Mouse (Mus musculus) ES-Bruce4 (cell line): ENCODE results near the gene Gcnt3. TPM values are rescaled to one million over a fixed set of nuclear protein-coding genes. Genes with fewer than 3 reads are reported as not detected.
A peak's percentile ranks its signal among the peaks of the same experiment; 100 is the strongest.

Source experiments
- H3K27ac ChIP-seq: 2 replicates; pipeline ENCODE4 v1.5.1; 2012; ENCODE audit warnings: low read length, inconsistent platforms; ENCODE audit not compliant: insufficient read depth
- H3K27me3 ChIP-seq: 2 replicates; pipeline ENCODE4 v1.6.1; 2012; ENCODE audit warnings: mild to moderate bottlenecking, low read length, inconsistent platforms; ENCODE audit not compliant: control insufficient read depth, poor library complexity, insufficient read depth, severe bottlenecking
- H3K36me3 ChIP-seq: 2 replicates; pipeline ENCODE4 v1.6.1; 2012; ENCODE audit warnings: inconsistent platforms, mild to moderate bottlenecking, low read length, moderate library complexity; ENCODE audit not compliant: control insufficient read depth, poor library complexity, insufficient read depth, severe bottlenecking
- H3K4me1 ChIP-seq: one replicate; pipeline ENCODE4 v1.8.1; 2011; ENCODE audit warnings: low read length; ENCODE audit not compliant: control insufficient read depth, insufficient read depth
- H3K4me3 ChIP-seq: 2 replicates; pipeline ENCODE4 v1.5.1; 2011; ENCODE audit warnings: low read depth, mild to moderate bottlenecking, low read length
- H3K9ac ChIP-seq: 2 replicates; pipeline ENCODE4 v1.6.1; 2012; ENCODE audit warnings: low read depth, mild to moderate bottlenecking, inconsistent platforms; ENCODE audit not compliant: poor library complexity, severe bottlenecking
- H3K9me3 ChIP-seq: replicated peaks from 2 replicates; pipeline ENCODE4 v1.6.1; 2012; ENCODE audit warnings: mild to moderate bottlenecking, low read length, inconsistent platforms; ENCODE audit not compliant: control insufficient read depth, poor library complexity, insufficient read depth, severe bottlenecking
- CTCF ChIP-seq: IDR thresholded peaks from one replicate; pipeline ENCODE4 v1.8.1; 2011; ENCODE audit warnings: low read depth, low read length
- EP300 ChIP-seq: IDR thresholded peaks from 2 replicates; pipeline ENCODE4 v1.6.1; 2011; ENCODE audit warnings: low read depth, low read length; ENCODE audit not compliant: insufficient read depth
- POLR2A ChIP-seq: IDR thresholded peaks from one replicate; pipeline ENCODE4 v1.8.1; 2011; ENCODE audit warnings: low read length; ENCODE audit not compliant: insufficient read depth
- polyA plus RNA-seq: library from polyadenylated mRNA; stranded (reverse); fragments of >200 nt; gene quantifications from 2 replicates; pipeline ENCODE4 v1.2.4, GENCODE M21; 2011; ENCODE audit warnings: low read depth; ENCODE audit not compliant: missing spikeins, insufficient read depth, insufficient read length

Gene Gcnt3
- polyA plus RNA-seq, 1 experiment = 0.18 TPM

- no peak overlapping the region for H3K4me3 ChIP-seq
- H3K9me3 ChIP-seq = no peaks in the 10 kb centered on the region
- no peaks in the 10 kb centered on the region for H3K27me3 ChIP-seq
- peaks cover 32% of the 10 kb centered on the region for H3K36me3 ChIP-seq
- TF ChIP-seq CTCF = no peak
- TF ChIP-seq POLR2A = no peak
- no peak for TF ChIP-seq EP300
- no peak overlapping the region for H3K9ac ChIP-seq
- H3K4me1 ChIP-seq = no peaks in the 10 kb centered on the region
- H3K27ac ChIP-seq = no peak overlapping the region
These were observed 19.0 kb downstream of the Gcnt3 start for GRCm38 (mm10) chr9:70018879-70019278.

GRCm38 (mm10) chr9:70015632-70016031 lies 22.3 kb downstream of the Gcnt3 start:
- no peaks in the 10 kb centered on the region for H3K27me3 ChIP-seq
- no peak overlapping the region for H3K4me3 ChIP-seq
- no peak for TF ChIP-seq CTCF
- TF ChIP-seq EP300 = no peak
- TF ChIP-seq POLR2A = no peak
- no peaks in the 10 kb centered on the region for H3K9me3 ChIP-seq
- H3K36me3 ChIP-seq = peaks cover 25% of the 10 kb centered on the region
- no peak overlapping the region for H3K27ac ChIP-seq
- no peak overlapping the region for H3K9ac ChIP-seq
- no peaks in the 10 kb centered on the region for H3K4me1 ChIP-seq

- TF ChIP-seq CTCF = no peak
- TF ChIP-seq POLR2A = peak; percentile 15
- TF ChIP-seq EP300 = 0 out of 2 replicates have a peak, but pooled peaks have one; percentile 30
- Histone ChIP-seq H3K9me3 (no peaks in the 10 kb centered on the region), H3K27me3 (no peaks in the 10 kb centered on the region), H3K4me1 (no peaks in the 10 kb centered on the region), H3K27ac (peak within 1 kb of the TSS; percentile 86), H3K4me3 (peak within 1 kb of the TSS; percentile 87), H3K36me3 (peaks cover 30% of the 10 kb centered on the region), H3K9ac (peak within 1 kb of the TSS; percentile 94)
These were observed 25.4 kb downstream of the Gcnt3 start, which contains the start of gene Gtf2a2 for GRCm38 (mm10) chr9:70012408-70012901. Gene Gtf2a2 (plus strand): TSS chr9:70012550.

- no peaks in the 10 kb centered on the region for H3K9me3 ChIP-seq
- H3K9ac ChIP-seq = peak overlapping the region; percentile 94
- H3K36me3 ChIP-seq = peaks cover 29% of the 10 kb centered on the region
- H3K4me1 ChIP-seq = no peaks in the 10 kb centered on the region
- no peaks in the 10 kb centered on the region for H3K27me3 ChIP-seq
- TF ChIP-seq CTCF = no peak
- peak overlapping the region; percentile 86 for H3K27ac ChIP-seq
- peak overlapping the region; percentile 47 for H3K4me3 ChIP-seq
These were observed 26.1 kb downstream of the Gcnt3 start for GRCm38 (mm10) chr9:70011537-70012407.

GRCm38 (mm10) chr9:70010781-70011473 lies 27.0 kb downstream of the Gcnt3 start:
- no peak overlapping the region for H3K27ac ChIP-seq
- H3K9me3 ChIP-seq = no peaks in the 10 kb centered on the region
- H3K27me3 ChIP-seq = no peaks in the 10 kb centered on the region
- H3K9ac ChIP-seq = no peak overlapping the region
- H3K4me1 ChIP-seq = no peaks in the 10 kb centered on the region
- TF ChIP-seq EP300 (no peak), CTCF (no peak), POLR2A (no peak)
- peaks cover 23% of the 10 kb centered on the region for H3K36me3 ChIP-seq
- no peak overlapping the region for H3K4me3 ChIP-seq

GRCm38 (mm10) chr9:70009754-70010304 lies 28.1 kb downstream of the Gcnt3 start:
- no peaks in the 10 kb centered on the region for H3K9me3 ChIP-seq
- peaks cover 30% of the 10 kb centered on the region for H3K36me3 ChIP-seq
- H3K4me3 ChIP-seq = no peak overlapping the region
- no peak overlapping the region for H3K27ac ChIP-seq
- H3K9ac ChIP-seq = no peak overlapping the region
- no peaks in the 10 kb centered on the region for H3K4me1 ChIP-seq
- TF ChIP-seq EP300 (no peak), POLR2A (no peak), CTCF (no peak)
- no peaks in the 10 kb centered on the region for H3K27me3 ChIP-seq
